ENCODE assay signal across 24 mouse cellular contexts in genomic region chr8:125507291-125507690, GRCm38 (mm10).
DNase-seq lines count a peak whose midpoint lies in the region; ATAC-seq and TF ChIP-seq lines count a peak whose summit lies in the region.
"Had no signal": no experiment of that assay in that cellular context is flagged by ENCODE, and none has a peak within 500 bp of the region (broad histone marks: within the 10 kb centered on the region; RNA-seq: fewer than 3 reads in every experiment).

No protein-coding gene starts in this region.

- 0 out of 2 replicates have a peak, but pooled peaks have one; percentile 2 for TF ChIP-seq CTCF in layer of hippocampus, adult 2 months (conservative IDR thresholded peaks at IDR 0.05)

- DNase-seq in frontal cortex, postnatal 25 days (ENCODE audit: low spot score in 2 of 2), result no peak
- DNase-seq in heart, postnatal 25 days (ENCODE audit: low spot score), result no peak
- DNase-seq in layer of hippocampus, adult 2 months (ENCODE audit: low spot score in 2 of 2), result no peak
- no peak for DNase-seq in layer of hippocampus, adult 11-12 months (ENCODE audit: low spot score)
- DNase-seq in brain, adult 2 months (ENCODE audit: low read depth, low spot score), result peak; percentile 65
- no peak for DNase-seq in yolk sac, embryonic 10.5 days (ENCODE audit: low spot score)
- DNase-seq: adrenal gland, postnatal 14 days; cerebellum, adult 8-10 months; kidney, adult 18-20 months; lung, adult 18-20 months; lung, postnatal 10 days; spleen, adult 18-20 months had no signal

- H3K4me1 ChIP-seq in heart, embryonic 12.5 days (replicated peaks), result peaks cover 91% of the 10 kb centered on the region

- H3K9ac ChIP-seq in heart, embryonic 12.5 days, result 0 out of 2 replicates have a peak overlapping the region, but pooled peaks have one; percentile 3
- H3K9ac ChIP-seq: embryonic facial prominence, embryonic 15.5 days; hindbrain, embryonic 14.5 days; limb, embryonic 12.5 days; liver, embryonic 12.5 days; midbrain, embryonic 12.5 days; neural tube, embryonic 15.5 days had no signal

- 0 out of 2 replicates have a peak, but pooled peaks cover 3% of the 10 kb centered on the region for H3K36me3 ChIP-seq in heart, embryonic 12.5 days
- H3K36me3 ChIP-seq: embryonic facial prominence, embryonic 15.5 days; limb, embryonic 12.5 days; liver, embryonic 12.5 days; midbrain, embryonic 12.5 days; neural tube, embryonic 15.5 days had no signal

- H3K4me3 ChIP-seq in heart, embryonic 12.5 days, result no peak overlapping the region
- no peak overlapping the region for H3K4me3 ChIP-seq in layer of hippocampus, adult 2 months
- H3K4me3 ChIP-seq: embryonic facial prominence, embryonic 15.5 days; limb, embryonic 12.5 days; liver, embryonic 12.5 days; midbrain, embryonic 12.5 days; neural tube, embryonic 15.5 days had no signal

- H3K4me2 ChIP-seq in heart, embryonic 12.5 days, result peak overlapping the region; percentile 4; the same call in 1 of the 2 replicates
- H3K4me2 ChIP-seq: embryonic facial prominence, embryonic 15.5 days; hindbrain, embryonic 14.5 days; limb, embryonic 12.5 days; liver, embryonic 12.5 days; midbrain, embryonic 12.5 days; neural tube, embryonic 15.5 days had no signal

- H3K9me3 ChIP-seq in heart, embryonic 12.5 days (replicated peaks), result no peaks in the 10 kb centered on the region
- H3K9me3 ChIP-seq: embryonic facial prominence, embryonic 15.5 days; limb, embryonic 12.5 days; liver, embryonic 12.5 days; midbrain, embryonic 12.5 days; neural tube, embryonic 15.5 days had no signal

- peak overlapping the region; percentile 48 for H3K27ac ChIP-seq in heart, embryonic 12.5 days (ENCODE audit: poor library complexity, severe bottlenecking)
- H3K27ac ChIP-seq in layer of hippocampus, adult 2 months, result no peak overlapping the region
- H3K27ac ChIP-seq: embryonic facial prominence, embryonic 15.5 days; hindbrain, embryonic 14.5 days; kidney, postnatal 0 days; limb, embryonic 12.5 days; liver, embryonic 12.5 days; midbrain, embryonic 12.5 days; neural tube, embryonic 15.5 days had no signal

- H3K27me3 ChIP-seq in heart, embryonic 12.5 days (replicated peaks), result no peaks in the 10 kb centered on the region
- H3K27me3 ChIP-seq: limb, embryonic 12.5 days; liver, embryonic 12.5 days; neural tube, embryonic 15.5 days had no signal

- 37% methylated on average over 8 of the region's 8 CpGs for WGBS in heart, embryonic 12.5 days

- intact Hi-C loops in heart, postnatal 25 days (cut with DNase I), result no loop called here

- ATAC-seq in frontal cortex, adult (ENCODE audit: low TSS enrichment), result peak; percentile 32; the same call in 1 of the 2 replicates
- no peak for ATAC-seq in heart, embryonic 12.5 days (ENCODE audit: insufficient number of reproducible peaks, low FRiP score)
- ATAC-seq: CD4-positive, CD25-positive, alpha-beta regulatory T cell, adult 4 months; forebrain, embryonic 16.5 days; inflammation-experienced regulatory T-cells, adult 6 months; liver, embryonic 12.5 days had no signal
